Mouse (Mus musculus): ENCODE data around the gene Gal3st4. TPM values are rescaled to one million over a fixed set of nuclear protein-coding genes. Genes with fewer than 3 reads are reported as not detected.
"Not testable (repeated sequence)": the region's sequence is repeated elsewhere in the genome, so short reads cannot be mapped to it uniquely, and the experiment has no call there.

Gal3st4 gene
- polyA plus RNA-seq, 1 experiment from 2014 or later, result not detected

DNA sequence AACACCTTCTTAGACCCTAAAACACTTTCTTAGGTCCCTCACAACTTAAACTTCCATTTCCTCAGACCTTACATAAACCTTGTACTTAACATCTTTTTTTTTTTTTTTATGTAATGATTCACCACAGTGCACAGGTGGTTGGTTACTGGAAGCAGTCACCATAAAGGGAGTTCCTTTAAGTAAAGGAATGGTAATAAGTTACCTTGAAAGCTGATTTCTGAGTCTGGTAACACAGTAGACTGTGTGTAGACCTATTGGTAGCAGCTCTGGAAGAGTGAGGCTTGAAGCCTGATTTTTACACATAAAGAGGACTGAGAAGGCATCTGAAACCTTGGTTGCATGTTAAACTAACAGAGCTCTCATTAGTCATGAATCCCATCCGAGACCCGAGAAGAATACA is 52.8 kb downstream of the Gal3st4 start:
- ATAC-seq (no peak), DNase-seq (no peak)
- H3K27me3 ChIP-seq (ENCODE audit: insufficient read depth, low read length), result no peaks in the 10 kb centered on the region
- TF ChIP-seq EP300 (IDR thresholded peaks at IDR 0.05; ENCODE audit: low read depth) (no peak), CTCF (IDR thresholded peaks at IDR 0.05; ENCODE audit: low read depth) (no peak)
- no peak overlapping the region for H3K4me2 ChIP-seq (ENCODE audit: low read depth, low read length)
- H3K36me3 ChIP-seq (replicated peaks; ENCODE audit: insufficient read depth, low read length), result no peaks in the 10 kb centered on the region
- H3K4me3 ChIP-seq (ENCODE audit: low read depth, low read length), result no peak overlapping the region
- H3K27ac ChIP-seq (ENCODE audit: low read depth), result no peak overlapping the region
- no peaks in the 10 kb centered on the region for H3K4me1 ChIP-seq (ENCODE audit: insufficient read depth)
- 44% methylated on average over 2 of the region's 2 CpGs for WGBS (ENCODE audit: insufficient replicate concordance)
- H3K9ac ChIP-seq (replicated peaks), result no peak overlapping the region
- H3K9me3 ChIP-seq (ENCODE audit: low read length), result no peaks in the 10 kb centered on the region

DNA sequence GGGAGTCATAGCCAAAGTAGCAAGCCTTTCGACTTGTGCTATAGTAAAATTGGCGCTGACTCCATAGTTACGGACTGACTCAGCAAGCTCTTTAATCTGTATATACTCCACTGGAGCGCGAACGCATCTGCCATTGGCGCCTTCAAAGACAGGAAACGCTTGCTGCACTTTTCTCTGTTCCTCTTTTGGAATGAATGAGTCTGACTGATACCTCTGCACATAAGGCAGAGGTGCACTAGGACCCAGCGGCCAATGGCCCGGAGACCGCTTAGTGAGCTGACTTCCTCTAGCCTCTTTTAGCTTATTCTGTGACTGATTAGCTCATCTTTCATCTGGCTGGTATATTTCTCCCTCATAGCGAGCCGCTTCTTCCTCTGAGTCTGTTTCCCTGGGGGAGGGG is 56.0 kb downstream of the Gal3st4 start:
- H3K4me1 ChIP-seq (ENCODE audit: insufficient read depth); H3K4me2 ChIP-seq (ENCODE audit: low read depth, low read length); H3K9me3 ChIP-seq (ENCODE audit: low read length); ATAC-seq; DNase-seq; H3K27me3 ChIP-seq (ENCODE audit: insufficient read depth, low read length); H3K36me3 ChIP-seq (replicated peaks; ENCODE audit: insufficient read depth, low read length); H3K9ac ChIP-seq (replicated peaks); H3K27ac ChIP-seq (ENCODE audit: low read depth); H3K4me3 ChIP-seq (ENCODE audit: low read depth, low read length): not testable (repeated sequence)
- WGBS (ENCODE audit: insufficient replicate concordance), result 90% methylated on average over 13 of the region's 13 CpGs

Other genes starting within 250 kb of the Gal3st4 start
- not detected in 2 replicates for gene Smok3c, start 219.6 kb downstream of the Gal3st4 start, polyA plus RNA-seq (2015; fragmentation: Nextera tagmentation; extraction: Ambion mirVana)
- gene Zkscan1, start 187.8 kb downstream of the Gal3st4 start, polyA plus RNA-seq (2015; fragmentation: Nextera tagmentation; extraction: Ambion mirVana), result 3.5 and 4.2 TPM in 2 replicates
- gene Zscan21, start 155.9 kb downstream of the Gal3st4 start, polyA plus RNA-seq (2015; fragmentation: Nextera tagmentation; extraction: Ambion mirVana), result 10.3 and 12.3 TPM in 2 replicates
- gene Zfp113, start 117.1 kb downstream of the Gal3st4 start, polyA plus RNA-seq (2015; fragmentation: Nextera tagmentation; extraction: Ambion mirVana), result 3.8 and 6.5 TPM in 2 replicates
- 197 and 222 TPM in 2 replicates for gene Cops6, start 111.8 kb downstream of the Gal3st4 start, polyA plus RNA-seq (2015; fragmentation: Nextera tagmentation; extraction: Ambion mirVana)
- gene Ap4m1, start 100.8 kb downstream of the Gal3st4 start, polyA plus RNA-seq (2015; fragmentation: Nextera tagmentation; extraction: Ambion mirVana), result 3.0 and 3.8 TPM in 2 replicates
- 74.7 and 83.3 TPM in 2 replicates for gene Mcm7, start 100.4 kb downstream of the Gal3st4 start, polyA plus RNA-seq (2015; fragmentation: Nextera tagmentation; extraction: Ambion mirVana)
- gene Taf6, start 85.4 kb downstream of the Gal3st4 start, polyA plus RNA-seq (2015; fragmentation: Nextera tagmentation; extraction: Ambion mirVana), result 17.3 and 20.6 TPM in 2 replicates
- 6.7 and 7.5 TPM in 2 replicates for gene Cnpy4, start 85.4 kb downstream of the Gal3st4 start, polyA plus RNA-seq (2015; fragmentation: Nextera tagmentation; extraction: Ambion mirVana)
- 2.9 and 3.2 TPM in 2 replicates for gene Mblac1, start 78.5 kb downstream of the Gal3st4 start, polyA plus RNA-seq (2015; fragmentation: Nextera tagmentation; extraction: Ambion mirVana)
- 0.53 and 0.58 TPM in 2 replicates for gene Nxpe5, start 46.9 kb downstream of the Gal3st4 start, polyA plus RNA-seq (2015; fragmentation: Nextera tagmentation; extraction: Ambion mirVana)
- 47.5 and 47.8 TPM in 2 replicates for gene Lamtor4, start 17.4 kb downstream of the Gal3st4 start, polyA plus RNA-seq (2015; fragmentation: Nextera tagmentation; extraction: Ambion mirVana)
- gene BC037034, start 8.8 kb downstream of the Gal3st4 start, polyA plus RNA-seq (2015; fragmentation: Nextera tagmentation; extraction: Ambion mirVana), result 2.3 and 2.4 TPM in 2 replicates
- gene Gm43720, start 7.1 kb upstream of the Gal3st4 start, polyA plus RNA-seq (2015; fragmentation: Nextera tagmentation; extraction: Ambion mirVana), result not detected in 2 replicates
- 0.21 and 0.44 TPM in 2 replicates for gene Gpc2, start 7.2 kb upstream of the Gal3st4 start, polyA plus RNA-seq (2015; fragmentation: Nextera tagmentation; extraction: Ambion mirVana)
- 0.41 and 0.44 TPM in 2 replicates for gene Stag3, start 7.4 kb upstream of the Gal3st4 start, polyA plus RNA-seq (2015; fragmentation: Nextera tagmentation; extraction: Ambion mirVana)
- gene Pvrig, start 69.1 kb upstream of the Gal3st4 start, polyA plus RNA-seq (2015; fragmentation: Nextera tagmentation; extraction: Ambion mirVana), result 0.46 and 0.56 TPM in 2 replicates
- gene Zfp157, start 168.6 kb upstream of the Gal3st4 start, polyA plus RNA-seq (2015; fragmentation: Nextera tagmentation; extraction: Ambion mirVana), result 4.1 and 4.3 TPM in 2 replicates